Mouse (Mus musculus): ENCODE measurements around the gene Cnnm4.

DNA sequence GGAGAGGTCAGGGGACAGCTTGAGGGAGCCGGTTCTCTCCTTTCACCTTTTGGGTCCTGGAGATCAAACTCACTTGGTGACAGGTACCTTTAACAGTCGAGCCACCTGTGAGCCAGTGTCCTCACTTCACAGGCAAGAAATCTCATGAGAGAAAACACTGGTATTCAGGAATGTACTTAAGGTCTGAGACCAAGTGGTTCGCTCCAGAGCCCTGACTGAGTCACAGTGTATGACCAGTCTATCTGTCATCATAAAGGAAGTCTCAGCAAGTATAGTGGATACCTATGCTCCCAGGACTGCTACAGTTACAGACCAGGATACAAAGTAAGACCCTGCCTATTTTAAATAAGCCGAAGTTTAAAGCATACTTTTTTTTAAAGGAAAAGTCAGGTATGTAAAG, 38.4 kb upstream of the Cnnm4 start:
- TF ChIP-seq CTCF (IDR thresholded peaks at IDR 0.05; ENCODE audit: extremely low read depth, insufficient read depth, low read length) (no peak), POLR2A (IDR thresholded peaks at IDR 0.05; ENCODE audit: extremely low read depth, insufficient read depth, low read length) (no peak)
